Mouse (Mus musculus) liver, embryonic 15.5 days (tissue): ENCODE measurements around the gene Atp4a. TPM values are rescaled to one million over a fixed set of nuclear protein-coding genes. Genes with fewer than 3 reads are reported as not detected.
A peak's percentile ranks its signal among the peaks of the same experiment; 100 is the strongest.

Source experiments
- ATAC-seq: fragments of 200-750 bp; cut with Nextera tagmentation; 2 replicates; pipeline ENCODE4 v1.8.0; 2017; ENCODE audit warnings: moderate number of reproducible peaks, mild to moderate bottlenecking, moderate library complexity; ENCODE audit not compliant: insufficient read depth
- H3K27ac ChIP-seq: fragments of 300-500 bp; sonication (generic); replicated peaks from 2 replicates; pipeline ENCODE4 v1.5.1; 2015; ENCODE audit warnings: mild to moderate bottlenecking, inconsistent platforms
- H3K27me3 ChIP-seq: fragments of 300-500 bp; sonication (generic); 2 replicates; pipeline ENCODE4 v1.6.1; 2015; ENCODE audit warnings: mild to moderate bottlenecking, inconsistent platforms
- H3K36me3 ChIP-seq: fragments of 300-500 bp; sonication (generic); replicated peaks from 2 replicates; pipeline ENCODE4 v1.6.1; 2015; ENCODE audit warnings: moderate library complexity, mild to moderate bottlenecking, inconsistent platforms
- H3K4me1 ChIP-seq: fragments of 300-500 bp; sonication (generic); replicated peaks from 2 replicates; pipeline ENCODE4 v1.6.1; 2015; ENCODE audit warnings: inconsistent platforms
- H3K4me2 ChIP-seq: fragments of 300-500 bp; sonication (generic); 2 replicates; pipeline ENCODE4 v1.6.1; 2015; ENCODE audit warnings: moderate library complexity, mild to moderate bottlenecking, inconsistent platforms
- H3K4me3 ChIP-seq: fragments of 300-500 bp; sonication (generic); replicated peaks from 2 replicates; pipeline ENCODE4 v1.5.1; 2015; ENCODE audit warnings: mild to moderate bottlenecking, inconsistent platforms
- H3K9ac ChIP-seq: fragments of 300-500 bp; sonication (generic); 2 replicates; pipeline ENCODE4 v1.6.1; 2015; ENCODE audit warnings: moderate library complexity, mild to moderate bottlenecking, inconsistent platforms
- H3K9me3 ChIP-seq: fragments of 300-500 bp; sonication (generic); replicated peaks from 2 replicates; pipeline ENCODE4 v1.6.1; 2016; ENCODE audit warnings: inconsistent platforms
- WGBS: fragments of 180-500 bp; shearing (Covaris S2); methylation state at CpG from one replicate; pipeline ENCODE4 v1.1.7; 2015; ENCODE audit warnings: mixed read lengths; ENCODE audit not compliant: insufficient replicate concordance; 5-methylcytosine and 5-hydroxymethylcytosine counted together
- polyA plus RNA-seq: library from polyadenylated mRNA; unstranded; fragments of >200 nt; fragmentation: Nextera tagmentation; extraction: Ambion mirVana; gene quantifications from 2 replicates; pipeline ENCODE4 v1.2.1, GENCODE M21; 2015

Atp4a gene
- polyA plus RNA-seq, 1 experiment from 2014 or later: 1.7 TPM

GRCm38 (mm10) chr7:30706214-30706882 is 5.7 kb upstream of the Atp4a start:
- Histone ChIP-seq H3K36me3 (no peaks in the 10 kb centered on the region), H3K27me3 (no peaks in the 10 kb centered on the region), H3K4me1 (peaks cover 27% of the 10 kb centered on the region), H3K27ac (peak overlapping the region; percentile 59), H3K4me2 (peak overlapping the region; percentile 36), H3K9ac (no peak overlapping the region), H3K4me3 (no peak overlapping the region), H3K9me3 (no peaks in the 10 kb centered on the region)
- 23% methylated on average over 8 of the region's 8 CpGs for WGBS
- peak; percentile 75 for ATAC-seq

- no peak overlapping the region for H3K27ac ChIP-seq
- H3K27me3 ChIP-seq: no peaks in the 10 kb centered on the region
- no peak overlapping the region for H3K4me2 ChIP-seq
- ATAC-seq: no peak
- no peak overlapping the region for H3K4me3 ChIP-seq
- 73% methylated on average over 1 of the region's 1 CpGs for WGBS
- H3K4me1 ChIP-seq: peaks cover 28% of the 10 kb centered on the region
- H3K9me3 ChIP-seq: no peaks in the 10 kb centered on the region
- no peak overlapping the region for H3K9ac ChIP-seq
- H3K36me3 ChIP-seq: no peaks in the 10 kb centered on the region
Measured at GRCm38 (mm10) chr7:30707441-30707840, 4.6 kb upstream of the Atp4a start.

- 3% methylated on average over 43 of the region's 43 CpGs for WGBS
- Histone ChIP-seq H3K4me2 (peak overlapping the region; percentile 70), H3K27ac (no peak overlapping the region), H3K9ac (no peak overlapping the region), H3K27me3 (peaks cover 33% of the 10 kb centered on the region), H3K36me3 (no peaks in the 10 kb centered on the region), H3K4me1 (peaks cover 29% of the 10 kb centered on the region), H3K4me3 (peak overlapping the region; percentile 36), H3K9me3 (no peaks in the 10 kb centered on the region)
- peak; percentile 90 for ATAC-seq
Measured at GRCm38 (mm10) chr7:30717006-30717715, 5.2 kb downstream of the Atp4a start.

GRCm38 (mm10) chr7:30717716-30718046 is 5.7 kb downstream of the Atp4a start:
- peak overlapping the region; percentile 36 for H3K4me3 ChIP-seq
- no peaks in the 10 kb centered on the region for H3K9me3 ChIP-seq
- no peaks in the 10 kb centered on the region for H3K36me3 ChIP-seq
- no peak for ATAC-seq
- WGBS: 13% methylated on average over 14 of the region's 14 CpGs
- peak overlapping the region; percentile 70 for H3K4me2 ChIP-seq
- H3K9ac ChIP-seq: no peak overlapping the region
- peaks cover 33% of the 10 kb centered on the region for H3K4me1 ChIP-seq
- H3K27me3 ChIP-seq: peaks cover 33% of the 10 kb centered on the region
- H3K27ac ChIP-seq: no peak overlapping the region

- H3K9ac ChIP-seq: no peak overlapping the region
- H3K36me3 ChIP-seq: no peaks in the 10 kb centered on the region
- H3K27me3 ChIP-seq: peaks cover 31% of the 10 kb centered on the region
- peaks cover 44% of the 10 kb centered on the region for H3K4me1 ChIP-seq
- no peak overlapping the region for H3K4me3 ChIP-seq
- 68% methylated on average over 5 of the region's 5 CpGs for WGBS
- no peaks in the 10 kb centered on the region for H3K9me3 ChIP-seq
- no peak overlapping the region for H3K27ac ChIP-seq
- ATAC-seq: peak; percentile 14; the same call in 1 of the 2 replicates
- no peak overlapping the region for H3K4me2 ChIP-seq
Measured at GRCm38 (mm10) chr7:30719669-30720068, 7.7 kb downstream of the Atp4a start.

GRCm38 (mm10) chr7:30721286-30721685 is 9.3 kb downstream of the Atp4a start:
- WGBS: 71% methylated on average over 7 of the region's 7 CpGs
- peaks cover 15% of the 10 kb centered on the region for H3K27me3 ChIP-seq
- H3K36me3 ChIP-seq: 0 out of 2 replicates have a peak, but pooled peaks cover 4% of the 10 kb centered on the region
- H3K9ac ChIP-seq: no peak overlapping the region
- H3K4me1 ChIP-seq: peaks cover 44% of the 10 kb centered on the region
- H3K27ac ChIP-seq: no peak overlapping the region
- no peak for ATAC-seq
- no peak overlapping the region for H3K4me2 ChIP-seq
- H3K4me3 ChIP-seq: no peak overlapping the region
- no peaks in the 10 kb centered on the region for H3K9me3 ChIP-seq

- 53% methylated on average over 6 of the region's 6 CpGs for WGBS
- H3K4me1 ChIP-seq: peaks cover 35% of the 10 kb centered on the region
Measured at GRCm38 (mm10) chr7:30723274-30723953, 11.4 kb downstream of the Atp4a start.

GRCm38 (mm10) chr7:30728214-30728613 is 16.2 kb downstream of the Atp4a start:
- Histone ChIP-seq H3K4me3 (peak overlapping the region; percentile 84), H3K4me2 (peak overlapping the region; percentile 94), H3K27ac (no peak overlapping the region; the same call in 1 of the 2 replicates), H3K4me1 (peaks cover 30% of the 10 kb centered on the region), H3K9ac (peak overlapping the region; percentile 77; the same call in 1 of the 2 replicates), H3K9me3 (no peaks in the 10 kb centered on the region), H3K36me3 (peaks cover 19% of the 10 kb centered on the region; the same call in 1 of the 2 replicates), H3K27me3 (no peaks in the 10 kb centered on the region)
- 60% methylated on average over 6 of the region's 6 CpGs for WGBS
- no peak for ATAC-seq

More at GRCm38 (mm10) chr7:30723274-30723953, 11.4 kb downstream of the Atp4a start:
- Histone ChIP-seq H3K9me3 (no peaks in the 10 kb centered on the region), H3K9ac (no peak overlapping the region), H3K4me2 (no peak overlapping the region), H3K27me3 (no peaks in the 10 kb centered on the region), H3K4me3 (no peak overlapping the region), H3K36me3 (0 out of 2 replicates have a peak, but pooled peaks cover 12% of the 10 kb centered on the region), H3K27ac (no peak overlapping the region)
- ATAC-seq: no peak

- peak overlapping the region; percentile 91 for H3K27ac ChIP-seq
- peak; percentile 29 for ATAC-seq
- no peaks in the 10 kb centered on the region for H3K9me3 ChIP-seq
- peak overlapping the region; percentile 94 for H3K4me2 ChIP-seq
- H3K36me3 ChIP-seq: peaks cover 19% of the 10 kb centered on the region; the same call in 1 of the 2 replicates
- 5% methylated on average over 26 of the region's 26 CpGs for WGBS
- H3K9ac ChIP-seq: peak overlapping the region; percentile 77
- H3K27me3 ChIP-seq: no peaks in the 10 kb centered on the region
- H3K4me3 ChIP-seq: peak overlapping the region; percentile 84
- H3K4me1 ChIP-seq: peaks cover 24% of the 10 kb centered on the region
Measured at GRCm38 (mm10) chr7:30728739-30729395, 16.9 kb downstream of the Atp4a start.

GRCm38 (mm10) chr7:30729396-30730063 is 17.5 kb downstream of the Atp4a start, which contains the start of gene Tmem147:
Gene Tmem147, minus strand, starts transcription at chr7:30729540.
- peak; percentile 93 for ATAC-seq
- H3K27me3 ChIP-seq: no peaks in the 10 kb centered on the region
- peak within 1 kb of the TSS; percentile 94 for H3K4me2 ChIP-seq
- peaks cover 24% of the 10 kb centered on the region for H3K4me1 ChIP-seq
- H3K9me3 ChIP-seq: no peaks in the 10 kb centered on the region
- H3K36me3 ChIP-seq: peaks cover 21% of the 10 kb centered on the region; the same call in 1 of the 2 replicates
- under 1% methylated on average over 60 of the region's 60 CpGs for WGBS
- H3K4me3 ChIP-seq: peak within 1 kb of the TSS; percentile 84
- H3K9ac ChIP-seq: peak within 1 kb of the TSS; percentile 77
- H3K27ac ChIP-seq: peak within 1 kb of the TSS; percentile 91
